Mouse (Mus musculus) midbrain, embryonic 11.5 days (tissue): Measurements from ENCODE around the gene Fbxl13. TPM values are rescaled to one million over a fixed set of nuclear protein-coding genes. Genes with fewer than 3 reads are reported as not detected.

Experiments
- ATAC-seq: fragments of 200-750 bp; cut with Nextera tagmentation; 2 replicates; pipeline ENCODE4 v1.8.0; 2017; ENCODE audit warnings: moderate TSS enrichment, moderate library complexity; ENCODE audit not compliant: low FRiP score
- DNase-seq: peaks from one replicate; pipeline ENCODE4 v3.0.0; 2015; ENCODE audit warnings: low spot score; ENCODE audit errors: missing footprints
- H3K27ac ChIP-seq: fragments of 300-500 bp; sonication (generic); 2 replicates; pipeline ENCODE4 v1.5.1; 2014; ENCODE audit warnings: low read depth, low read length
- H3K27me3 ChIP-seq: fragments of 300-500 bp; sonication (generic); 2 replicates; pipeline ENCODE4 v1.6.1; 2014; ENCODE audit warnings: mild to moderate bottlenecking, low read length, moderate library complexity, mixed read lengths; ENCODE audit not compliant: control insufficient read depth, insufficient read depth
- H3K36me3 ChIP-seq: fragments of 300-500 bp; sonication (generic); 2 replicates; pipeline ENCODE4 v1.6.1; 2014; ENCODE audit warnings: mild to moderate bottlenecking, low read length, moderate library complexity, mixed read lengths; ENCODE audit not compliant: control insufficient read depth, insufficient read depth
- H3K4me1 ChIP-seq: fragments of 300-500 bp; sonication (generic); 2 replicates; pipeline ENCODE4 v1.6.1; 2014; ENCODE audit warnings: low read length; ENCODE audit not compliant: control insufficient read depth, insufficient read depth
- H3K4me2 ChIP-seq: fragments of 300-500 bp; sonication (generic); 2 replicates; pipeline ENCODE4 v1.6.1; 2014; ENCODE audit warnings: mild to moderate bottlenecking, moderate library complexity
- H3K4me3 ChIP-seq: fragments of 300-500 bp; sonication (generic); 2 replicates; pipeline ENCODE4 v1.5.1; 2014; ENCODE audit warnings: low read depth, low read length
- H3K9ac ChIP-seq: fragments of 300-500 bp; sonication (generic); 2 replicates; pipeline ENCODE4 v1.6.1; 2014; ENCODE audit warnings: low read length
- H3K9me3 ChIP-seq: fragments of 300-500 bp; sonication (generic); 2 replicates; pipeline ENCODE4 v1.6.1; 2016; ENCODE audit warnings: low read length; ENCODE audit not compliant: control insufficient read depth
- WGBS: fragments of 180-500 bp; shearing (Covaris S2); extraction: QIAGEN DNeasy Blood & Tissue Kit; methylation state at CpG from one replicate; pipeline ENCODE4 v1.1.7; 2014; 5-methylcytosine and 5-hydroxymethylcytosine counted together
- polyA plus RNA-seq: library from polyadenylated mRNA; unstranded; fragments of >200 nt; fragmentation: Nextera tagmentation; extraction: Ambion mirVana; gene quantifications from 2 replicates; pipeline ENCODE4 v1.2.1, GENCODE M21; 2014

Gene Fbxl13
- polyA plus RNA-seq, 1 experiment from 2014 or later: 0.08 TPM

DNA sequence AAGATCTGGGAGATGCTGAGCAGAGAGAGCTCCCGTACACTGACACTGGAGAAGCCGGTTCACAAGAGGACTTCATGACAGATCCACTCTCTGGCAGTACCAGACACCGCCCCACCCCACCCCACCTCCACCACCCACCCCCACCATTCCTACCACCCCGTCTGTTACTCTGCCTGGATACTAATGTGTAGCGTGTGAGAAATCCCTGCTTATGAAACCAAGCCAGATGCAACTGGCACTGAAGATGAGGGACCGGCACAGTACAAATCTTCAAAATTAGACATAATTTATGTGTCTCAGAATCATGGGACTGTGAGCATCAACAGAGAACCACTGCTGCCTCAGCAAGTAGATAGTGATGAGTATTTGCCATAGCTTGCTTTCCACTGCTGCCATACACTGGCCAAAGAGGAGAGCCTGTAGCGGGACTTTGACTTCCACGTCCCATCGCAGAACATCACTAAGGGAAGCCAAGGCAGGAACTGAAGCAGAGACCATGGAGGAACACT is 52.2 kb downstream of the Fbxl13 start:
- no peak for ATAC-seq
- Histone ChIP-seq H3K4me3 (no peak overlapping the region), H3K4me2 (no peak overlapping the region), H3K27me3 (no peaks in the 10 kb centered on the region), H3K9ac (no peak overlapping the region), H3K9me3 (no peaks in the 10 kb centered on the region), H3K4me1 (no peaks in the 10 kb centered on the region), H3K27ac (no peak overlapping the region), H3K36me3 (no peaks in the 10 kb centered on the region)
- no peak for DNase-seq
- WGBS: 91% methylated on average over 9 of the region's 9 CpGs

DNA sequence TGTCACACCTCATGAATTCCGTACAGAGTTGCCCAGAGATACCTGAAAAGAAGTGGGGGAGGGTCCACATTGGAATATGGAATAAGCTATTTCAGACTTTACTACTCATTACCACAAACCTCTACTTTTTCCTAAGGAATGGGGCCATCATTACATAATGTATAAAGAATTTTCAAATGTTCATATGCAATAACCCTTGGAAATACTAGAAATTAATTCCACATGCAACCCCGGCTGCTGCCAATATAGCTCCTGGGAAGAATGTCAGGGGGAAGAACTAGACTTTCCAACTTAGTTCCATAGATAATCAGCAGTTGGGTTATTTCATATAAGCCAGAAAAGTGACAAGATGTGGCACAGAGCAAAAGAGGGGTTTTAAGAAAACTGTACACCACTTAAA is 53.3 kb downstream of the Fbxl13 start:
- 83% methylated on average over 2 of the region's 2 CpGs for WGBS
- H3K4me1 ChIP-seq: no peaks in the 10 kb centered on the region
- no peak overlapping the region for H3K27ac ChIP-seq
- H3K9ac ChIP-seq: no peak overlapping the region
- no peak overlapping the region for H3K4me2 ChIP-seq
- no peaks in the 10 kb centered on the region for H3K27me3 ChIP-seq
- no peaks in the 10 kb centered on the region for H3K9me3 ChIP-seq
- ATAC-seq (no peak), DNase-seq (no peak)
- no peaks in the 10 kb centered on the region for H3K36me3 ChIP-seq
- H3K4me3 ChIP-seq: no peak overlapping the region

DNA sequence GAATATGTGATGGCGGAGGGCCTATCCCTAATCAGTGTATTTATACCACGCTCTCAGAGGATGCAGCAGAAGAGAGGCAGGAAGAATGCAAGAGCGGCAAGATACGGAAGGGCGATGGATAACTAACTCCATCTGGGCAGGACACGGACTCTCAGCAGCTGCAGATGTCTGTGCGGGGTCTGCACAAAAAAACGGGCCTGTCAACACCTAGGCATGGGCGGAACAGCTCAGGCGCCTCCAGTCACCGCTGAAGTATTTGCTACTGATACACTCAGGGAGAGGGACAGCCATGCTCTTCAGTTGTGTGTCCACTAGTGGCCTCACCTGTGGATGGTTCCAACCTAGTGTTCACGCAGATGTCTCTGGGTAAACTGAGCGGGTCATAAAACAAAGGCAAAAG is 57.2 kb downstream of the Fbxl13 start:
- no peak for ATAC-seq

DNA sequence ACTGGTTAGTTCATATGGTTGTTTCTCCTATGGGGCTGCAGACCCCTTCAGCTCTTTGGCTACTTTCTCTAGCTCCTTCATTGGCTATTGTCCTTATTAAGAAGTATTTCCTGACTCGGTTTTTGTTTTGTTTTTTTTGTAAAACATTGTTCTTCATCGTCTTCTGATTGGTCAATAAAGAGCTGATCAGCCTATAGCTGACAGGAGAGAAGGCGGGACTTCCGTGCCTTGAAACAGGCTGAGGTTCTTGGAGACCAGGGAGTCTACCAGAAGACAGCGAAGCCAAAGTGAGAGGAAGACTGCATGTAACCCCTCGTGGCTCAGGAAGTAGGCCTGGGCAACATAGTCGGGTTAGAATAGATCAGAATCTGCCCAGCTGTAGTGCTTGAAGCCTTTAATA is 57.8 kb downstream of the Fbxl13 start:
- Histone ChIP-seq H3K9me3 (no peaks in the 10 kb centered on the region), H3K27me3 (no peaks in the 10 kb centered on the region), H3K9ac (no peak overlapping the region), H3K4me2 (no peak overlapping the region), H3K4me3 (no peak overlapping the region), H3K36me3 (no peaks in the 10 kb centered on the region), H3K27ac (no peak overlapping the region), H3K4me1 (no peaks in the 10 kb centered on the region)
- ATAC-seq (no peak), DNase-seq (no peak)
- 77% methylated on average over 7 of the region's 7 CpGs for WGBS

More for the DNA sequence above, 57.2 kb downstream of the Fbxl13 start:
- Histone ChIP-seq H3K4me3 (no peak overlapping the region), H3K27ac (no peak overlapping the region), H3K9ac (no peak overlapping the region), H3K4me2 (no peak overlapping the region), H3K27me3 (no peaks in the 10 kb centered on the region), H3K9me3 (no peaks in the 10 kb centered on the region), H3K36me3 (no peaks in the 10 kb centered on the region), H3K4me1 (no peaks in the 10 kb centered on the region)
- WGBS: 90% methylated on average over 13 of the region's 13 CpGs
- DNase-seq: no peak

DNA sequence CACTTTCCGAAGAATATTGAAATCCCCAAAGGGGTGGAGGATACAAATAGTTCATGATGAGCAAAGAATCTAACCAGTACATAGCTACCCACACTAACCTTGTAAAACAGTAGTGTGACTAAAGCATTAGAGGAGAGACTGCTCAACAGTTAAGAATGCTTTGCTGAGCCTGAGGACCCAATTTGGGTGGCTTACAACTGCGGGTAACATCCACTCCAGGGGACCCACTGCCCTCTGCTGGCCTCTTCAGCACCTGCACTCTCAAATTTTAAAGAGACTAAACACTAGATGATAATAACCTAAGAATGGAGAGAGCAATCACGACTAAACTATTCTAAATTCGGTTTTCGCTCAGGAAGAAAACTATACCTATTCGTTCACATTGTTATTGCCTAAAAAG is 58.7 kb downstream of the Fbxl13 start:
- ATAC-seq: no peak
- peak; percentile 89 for DNase-seq
- H3K9ac ChIP-seq: no peak overlapping the region
- no peaks in the 10 kb centered on the region for H3K4me1 ChIP-seq
- H3K36me3 ChIP-seq: no peaks in the 10 kb centered on the region
- H3K27me3 ChIP-seq: no peaks in the 10 kb centered on the region
- no peaks in the 10 kb centered on the region for H3K9me3 ChIP-seq
- WGBS: 57% methylated on average over 6 of the region's 6 CpGs
- no peak overlapping the region for H3K27ac ChIP-seq
- no peak overlapping the region for H3K4me3 ChIP-seq
- no peak overlapping the region for H3K4me2 ChIP-seq

DNA sequence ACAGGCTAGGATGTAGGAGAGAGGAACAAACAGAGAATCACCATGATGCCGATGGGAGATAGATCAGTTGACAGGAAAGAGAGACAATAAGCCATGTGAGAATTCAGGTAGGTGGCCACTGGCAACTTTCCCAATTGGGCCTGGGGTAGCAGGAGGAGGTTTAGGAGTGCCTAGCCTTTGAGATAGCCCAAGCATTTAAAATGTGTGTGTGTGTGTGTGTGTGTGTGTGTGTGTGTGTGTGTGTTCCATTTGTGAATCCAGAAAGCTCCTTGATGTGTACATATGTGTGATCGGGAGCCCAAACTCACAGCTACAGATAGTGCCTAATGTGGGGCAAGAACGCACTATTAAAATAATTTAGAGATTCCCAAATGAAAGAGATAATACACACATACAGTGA is 67.3 kb downstream of the Fbxl13 start:
- ATAC-seq (no peak), DNase-seq (peak; percentile 75)
- H3K9me3 ChIP-seq: no peaks in the 10 kb centered on the region
- WGBS: 91% methylated on average over 3 of the region's 3 CpGs
- no peaks in the 10 kb centered on the region for H3K27me3 ChIP-seq
- H3K4me3 ChIP-seq: no peak overlapping the region
- H3K27ac ChIP-seq: no peak overlapping the region
- no peaks in the 10 kb centered on the region for H3K36me3 ChIP-seq
- no peak overlapping the region for H3K4me2 ChIP-seq
- no peak overlapping the region for H3K9ac ChIP-seq
- H3K4me1 ChIP-seq: no peaks in the 10 kb centered on the region

DNA sequence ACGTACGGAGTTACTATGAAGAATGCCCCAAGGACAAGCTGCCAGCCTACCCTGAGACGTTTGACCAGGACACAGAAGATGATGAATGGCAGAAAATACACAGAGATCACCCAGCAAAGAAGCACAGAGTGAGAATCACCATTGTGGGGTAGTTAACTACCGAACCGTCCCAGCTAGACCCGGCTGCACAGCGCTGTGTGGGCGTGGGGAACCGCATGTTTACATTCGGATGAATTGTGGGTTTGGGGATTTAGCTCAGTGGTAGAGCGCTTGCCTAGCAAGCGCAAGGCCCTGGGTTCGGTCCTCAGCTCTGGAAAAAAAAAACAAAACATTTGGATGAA is 70.3 kb downstream of the Fbxl13 start:
- H3K9ac ChIP-seq: no peak overlapping the region
- H3K27ac ChIP-seq: no peak overlapping the region
- WGBS: 89% methylated on average over 13 of the region's 13 CpGs
- H3K4me1 ChIP-seq: no peaks in the 10 kb centered on the region
- H3K36me3 ChIP-seq: no peaks in the 10 kb centered on the region
- no peak overlapping the region for H3K4me3 ChIP-seq
- DNase-seq: peak; percentile 44
- no peaks in the 10 kb centered on the region for H3K9me3 ChIP-seq
- H3K4me2 ChIP-seq: no peak overlapping the region
- no peak for ATAC-seq
- no peaks in the 10 kb centered on the region for H3K27me3 ChIP-seq

DNA sequence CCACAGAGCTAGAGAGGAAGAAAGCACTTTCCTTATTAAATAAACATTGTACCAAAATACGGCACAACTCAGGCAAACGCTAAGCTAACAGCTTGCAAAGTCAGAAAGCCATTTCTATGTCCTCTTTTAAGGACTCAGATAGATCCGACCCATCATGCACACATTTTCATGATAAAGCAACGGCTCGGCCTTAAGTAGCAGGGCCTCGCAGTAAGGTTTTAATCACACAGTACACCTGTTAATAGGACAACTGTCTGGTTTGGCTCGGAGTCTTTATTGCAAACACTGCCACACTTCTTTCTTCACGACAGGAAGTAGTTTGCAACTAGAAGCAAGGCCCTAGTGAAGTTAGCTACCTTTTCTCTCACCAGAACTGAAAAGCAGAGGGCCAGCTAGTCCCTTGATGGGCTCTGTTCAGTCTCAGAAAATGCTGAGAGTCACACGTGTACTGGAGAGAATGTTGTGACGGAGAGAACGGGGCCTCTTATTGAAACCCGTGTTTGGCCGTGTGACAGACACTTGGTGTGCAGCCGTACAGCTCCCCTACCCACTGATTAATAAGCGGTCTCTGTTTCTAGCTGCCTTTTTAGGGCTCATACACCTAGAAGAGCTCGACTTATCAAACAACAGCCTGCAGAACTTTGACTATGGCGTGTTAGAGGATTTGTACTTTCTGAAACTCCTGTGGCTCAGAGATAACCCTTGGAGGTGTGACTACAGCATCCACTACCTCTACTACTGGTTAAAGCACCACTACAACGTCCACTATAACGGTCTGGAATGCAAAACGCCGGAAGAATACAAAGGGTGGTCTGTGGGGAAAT is 70.8 kb downstream of the Fbxl13 start:
- WGBS: 88% methylated on average over 21 of the region's 21 CpGs
- ATAC-seq (no peak), DNase-seq (peak; percentile 67)
- Histone ChIP-seq H3K36me3 (no peaks in the 10 kb centered on the region), H3K4me2 (no peak overlapping the region), H3K4me3 (no peak overlapping the region), H3K27ac (no peak overlapping the region), H3K4me1 (no peaks in the 10 kb centered on the region), H3K27me3 (no peaks in the 10 kb centered on the region), H3K9me3 (no peaks in the 10 kb centered on the region), H3K9ac (no peak overlapping the region)

DNA sequence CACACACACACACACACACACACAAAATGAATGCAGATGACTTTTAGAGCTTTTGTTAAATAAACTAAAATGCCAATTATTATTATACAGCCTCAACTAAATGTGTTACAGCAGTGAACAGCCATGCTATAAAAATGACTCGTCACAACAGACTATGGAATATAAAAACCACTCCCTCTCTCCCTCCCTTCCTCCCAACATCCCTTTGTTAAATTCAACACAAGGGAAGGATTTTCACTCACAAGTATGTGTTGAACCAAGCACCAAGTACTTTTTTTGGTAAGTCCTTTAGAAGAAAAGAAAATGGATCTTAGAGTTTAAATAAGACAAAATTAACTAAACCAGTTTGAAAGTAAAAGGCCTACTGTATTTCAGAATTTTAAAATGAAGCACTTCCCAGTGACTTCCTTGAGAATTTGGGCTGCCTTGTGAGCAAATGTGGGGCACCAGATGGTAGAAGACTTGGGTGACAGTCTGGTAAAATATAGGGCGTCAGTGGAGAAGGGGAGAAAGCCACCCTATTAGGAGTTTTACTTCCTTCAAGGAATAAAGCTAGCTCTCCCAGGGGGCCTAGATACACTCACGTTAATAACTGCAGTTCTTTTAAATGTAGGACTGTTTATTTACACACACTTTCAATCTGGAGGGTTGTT is 72.5 kb downstream of the Fbxl13 start:
- no peaks in the 10 kb centered on the region for H3K36me3 ChIP-seq
- ATAC-seq (no peak), DNase-seq (peak; percentile 10)
- no peak overlapping the region for H3K9ac ChIP-seq
- H3K4me2 ChIP-seq: no peak overlapping the region
- H3K9me3 ChIP-seq: no peaks in the 10 kb centered on the region
- 70% methylated on average over 3 of the region's 3 CpGs for WGBS
- no peak overlapping the region for H3K4me3 ChIP-seq
- no peaks in the 10 kb centered on the region for H3K4me1 ChIP-seq
- no peaks in the 10 kb centered on the region for H3K27me3 ChIP-seq
- H3K27ac ChIP-seq: no peak overlapping the region
